Mouse (Mus musculus): ENCODE data around the gene Slc22a22. TPM values are rescaled to one million over a fixed set of nuclear protein-coding genes. Genes with fewer than 3 reads are reported as not detected.
A peak's percentile ranks its signal among the peaks of the same experiment; 100 is the strongest.

Gene Slc22a22
- not detected in 2 replicates for polyA plus RNA-seq (2015; fragmentation: Nextera tagmentation; extraction: Ambion mirVana)

- Histone ChIP-seq H3K4me2 (ENCODE audit: low read depth, low read length) (no peak within 1 kb of the TSS), H3K27ac (ENCODE audit: low read depth) (no peak within 1 kb of the TSS), H3K4me3 (ENCODE audit: low read depth, low read length) (no peak within 1 kb of the TSS), H3K9me3 (ENCODE audit: low read length) (no peaks in the 10 kb centered on the region), H3K4me1 (ENCODE audit: insufficient read depth) (no peaks in the 10 kb centered on the region), H3K27me3 (ENCODE audit: insufficient read depth, low read length) (no peaks in the 10 kb centered on the region), H3K9ac (replicated peaks) (no peak within 1 kb of the TSS), H3K36me3 (replicated peaks; ENCODE audit: insufficient read depth, low read length) (no peaks in the 10 kb centered on the region)
- 59% methylated on average over 2 of the region's 2 CpGs for WGBS (ENCODE audit: insufficient replicate concordance)
- TF ChIP-seq EP300 (IDR thresholded peaks at IDR 0.05; ENCODE audit: low read depth) (no peak), CTCF (IDR thresholded peaks at IDR 0.05; ENCODE audit: low read depth) (no peak)
- DNase-seq (no peak), ATAC-seq (no peak)
Measured at GRCm38 (mm10) chr15:57477525-57477924, at the start of gene Slc22a22. Slc22a22 (minus strand) TSS chr15:57477625.

- Histone ChIP-seq H3K4me3 (ENCODE audit: low read depth, low read length) (no peak overlapping the region), H3K36me3 (replicated peaks; ENCODE audit: insufficient read depth, low read length) (no peaks in the 10 kb centered on the region), H3K4me1 (ENCODE audit: insufficient read depth) (no peaks in the 10 kb centered on the region), H3K27me3 (ENCODE audit: insufficient read depth, low read length) (no peaks in the 10 kb centered on the region), H3K4me2 (ENCODE audit: low read depth, low read length) (no peak overlapping the region), H3K27ac (ENCODE audit: low read depth) (no peak overlapping the region), H3K9ac (replicated peaks) (no peak overlapping the region), H3K9me3 (ENCODE audit: low read length) (no peaks in the 10 kb centered on the region)
- DNase-seq (no peak), ATAC-seq (no peak)
- WGBS (ENCODE audit: insufficient replicate concordance) = 72% methylated on average over 10 of the region's 10 CpGs
- TF ChIP-seq EP300 (IDR thresholded peaks at IDR 0.05; ENCODE audit: low read depth) (no peak), CTCF (IDR thresholded peaks at IDR 0.05; ENCODE audit: low read depth) (no peak)
Measured at GRCm38 (mm10) chr15:57523510-57524298, 46.3 kb upstream of the Slc22a22 start.

GRCm38 (mm10) chr15:57522160-57522559 lies 44.7 kb upstream of the Slc22a22 start:
- Histone ChIP-seq H3K27ac (ENCODE audit: low read depth) (no peak overlapping the region), H3K4me1 (ENCODE audit: insufficient read depth) (no peaks in the 10 kb centered on the region), H3K9me3 (ENCODE audit: low read length) (no peaks in the 10 kb centered on the region), H3K27me3 (ENCODE audit: insufficient read depth, low read length) (no peaks in the 10 kb centered on the region), H3K36me3 (replicated peaks; ENCODE audit: insufficient read depth, low read length) (no peaks in the 10 kb centered on the region), H3K9ac (replicated peaks) (no peak overlapping the region), H3K4me3 (ENCODE audit: low read depth, low read length) (no peak overlapping the region), H3K4me2 (ENCODE audit: low read depth, low read length) (no peak overlapping the region)
- DNase-seq (no peak), ATAC-seq (no peak)
- 34% methylated on average over 1 of the region's 1 CpGs for WGBS (ENCODE audit: insufficient replicate concordance)
- TF ChIP-seq EP300 (IDR thresholded peaks at IDR 0.05; ENCODE audit: low read depth) = no peak
- TF ChIP-seq CTCF (IDR thresholded peaks at IDR 0.05; ENCODE audit: low read depth) = no peak

- H3K36me3 ChIP-seq (replicated peaks; ENCODE audit: insufficient read depth, low read length) = no peaks in the 10 kb centered on the region
- no peaks in the 10 kb centered on the region for H3K4me1 ChIP-seq (ENCODE audit: insufficient read depth)
- 56% methylated on average over 21 of the region's 21 CpGs for WGBS (ENCODE audit: insufficient replicate concordance)
- TF ChIP-seq EP300 (IDR thresholded peaks at IDR 0.05; ENCODE audit: low read depth) = no peak
- TF ChIP-seq CTCF (IDR thresholded peaks at IDR 0.05; ENCODE audit: low read depth) = no peak
- H3K9ac ChIP-seq (replicated peaks) = no peak overlapping the region
- H3K4me3 ChIP-seq (ENCODE audit: low read depth, low read length) = no peak overlapping the region
- ATAC-seq = no peak
- H3K4me2 ChIP-seq (ENCODE audit: low read depth, low read length) = no peak overlapping the region
- no peaks in the 10 kb centered on the region for H3K27me3 ChIP-seq (ENCODE audit: insufficient read depth, low read length)
- no peak for DNase-seq
- H3K27ac ChIP-seq (ENCODE audit: low read depth) = no peak overlapping the region
- no peaks in the 10 kb centered on the region for H3K9me3 ChIP-seq (ENCODE audit: low read length)
Measured at GRCm38 (mm10) chr15:57509185-57510172, 32.1 kb upstream of the Slc22a22 start.

GRCm38 (mm10) chr15:57508242-57509184 lies 31.1 kb upstream of the Slc22a22 start:
- Histone ChIP-seq H3K4me3 (ENCODE audit: low read depth, low read length) (no peak overlapping the region), H3K9ac (replicated peaks) (no peak overlapping the region), H3K27ac (ENCODE audit: low read depth) (no peak overlapping the region), H3K4me2 (ENCODE audit: low read depth, low read length) (no peak overlapping the region), H3K9me3 (ENCODE audit: low read length) (no peaks in the 10 kb centered on the region), H3K27me3 (ENCODE audit: insufficient read depth, low read length) (no peaks in the 10 kb centered on the region), H3K36me3 (replicated peaks; ENCODE audit: insufficient read depth, low read length) (no peaks in the 10 kb centered on the region), H3K4me1 (ENCODE audit: insufficient read depth) (no peaks in the 10 kb centered on the region)
- DNase-seq = peak; percentile 74
- TF ChIP-seq EP300 (IDR thresholded peaks at IDR 0.05; ENCODE audit: low read depth) = no peak
- peak; percentile 81 for TF ChIP-seq CTCF (IDR thresholded peaks at IDR 0.05; ENCODE audit: low read depth)
- 61% methylated on average over 11 of the region's 11 CpGs for WGBS (ENCODE audit: insufficient replicate concordance)
- no peak for ATAC-seq

Measured in liver, postnatal 0 days (tissue).